Mouse (Mus musculus) right cerebral cortex, postnatal 14 days (tissue): Measurements from ENCODE around the gene Trpm3.

Experiments
- DNase-seq: peaks from one replicate; pipeline ENCODE4 v3.0.0; 2022

Trpm3 gene

GRCm38 (mm10) chr19:22656466-22657215 lies 517.8 kb downstream of the Trpm3 start:
- DNase-seq = no peak

GRCm38 (mm10) chr19:22657251-22657650 lies 518.4 kb downstream of the Trpm3 start:
- DNase-seq = no peak

GRCm38 (mm10) chr19:22665401-22665800 lies 526.6 kb downstream of the Trpm3 start:
- no peak for DNase-seq

GRCm38 (mm10) chr19:22670222-22670621 lies 531.4 kb downstream of the Trpm3 start:
- no peak for DNase-seq

- no peak for DNase-seq
These were observed 534.0 kb downstream of the Trpm3 start for GRCm38 (mm10) chr19:22672892-22673291.

GRCm38 (mm10) chr19:22676206-22676605 lies 537.4 kb downstream of the Trpm3 start:
- no peak for DNase-seq

- no peak for DNase-seq
These were observed 543.4 kb downstream of the Trpm3 start for GRCm38 (mm10) chr19:22682238-22682637.

GRCm38 (mm10) chr19:22691995-22692394 lies 553.1 kb downstream of the Trpm3 start:
- DNase-seq = no peak

GRCm38 (mm10) chr19:22692553-22692952 lies 553.7 kb downstream of the Trpm3 start:
- DNase-seq = no peak

GRCm38 (mm10) chr19:22692956-22693355 lies 554.1 kb downstream of the Trpm3 start:
- no peak for DNase-seq

- no peak for DNase-seq
These were observed 556.6 kb downstream of the Trpm3 start for GRCm38 (mm10) chr19:22695423-22695822.

- no peak for DNase-seq
These were observed 559.9 kb downstream of the Trpm3 start for GRCm38 (mm10) chr19:22698737-22699136.

- DNase-seq = no peak
These were observed 562.2 kb downstream of the Trpm3 start for GRCm38 (mm10) chr19:22700871-22701651.

GRCm38 (mm10) chr19:22703876-22704275 lies 565.0 kb downstream of the Trpm3 start:
- no peak for DNase-seq

GRCm38 (mm10) chr19:22705414-22705813 lies 566.6 kb downstream of the Trpm3 start:
- no peak for DNase-seq

- DNase-seq = no peak
These were observed 580.2 kb downstream of the Trpm3 start for GRCm38 (mm10) chr19:22719027-22719426.

- DNase-seq = no peak
These were observed 591.0 kb downstream of the Trpm3 start for GRCm38 (mm10) chr19:22729846-22730245.

GRCm38 (mm10) chr19:22730971-22731370 lies 592.1 kb downstream of the Trpm3 start:
- DNase-seq = no peak

GRCm38 (mm10) chr19:22736870-22737269 lies 598.0 kb downstream of the Trpm3 start:
- DNase-seq = no peak

GRCm38 (mm10) chr19:22739240-22739639 lies 600.4 kb downstream of the Trpm3 start:
- DNase-seq = no peak

GRCm38 (mm10) chr19:22753311-22753809 lies 614.5 kb downstream of the Trpm3 start:
- peak; percentile 29 for DNase-seq

- DNase-seq = no peak
These were observed 615.2 kb downstream of the Trpm3 start for GRCm38 (mm10) chr19:22754071-22754470.

GRCm38 (mm10) chr19:22754498-22754897 lies 615.7 kb downstream of the Trpm3 start:
- no peak for DNase-seq

- DNase-seq = no peak
These were observed 619.6 kb downstream of the Trpm3 start for GRCm38 (mm10) chr19:22758496-22758895.
